Mouse (Mus musculus): ENCODE results near the gene Snapc4. TPM values are rescaled to one million over a fixed set of nuclear protein-coding genes. Genes with fewer than 3 reads are reported as not detected.
A peak's percentile ranks its signal among the peaks of the same experiment; 100 is the strongest.

Snapc4 gene
- polyA plus RNA-seq, 1 experiment from 2014 or later, result 19.4 TPM

DNA sequence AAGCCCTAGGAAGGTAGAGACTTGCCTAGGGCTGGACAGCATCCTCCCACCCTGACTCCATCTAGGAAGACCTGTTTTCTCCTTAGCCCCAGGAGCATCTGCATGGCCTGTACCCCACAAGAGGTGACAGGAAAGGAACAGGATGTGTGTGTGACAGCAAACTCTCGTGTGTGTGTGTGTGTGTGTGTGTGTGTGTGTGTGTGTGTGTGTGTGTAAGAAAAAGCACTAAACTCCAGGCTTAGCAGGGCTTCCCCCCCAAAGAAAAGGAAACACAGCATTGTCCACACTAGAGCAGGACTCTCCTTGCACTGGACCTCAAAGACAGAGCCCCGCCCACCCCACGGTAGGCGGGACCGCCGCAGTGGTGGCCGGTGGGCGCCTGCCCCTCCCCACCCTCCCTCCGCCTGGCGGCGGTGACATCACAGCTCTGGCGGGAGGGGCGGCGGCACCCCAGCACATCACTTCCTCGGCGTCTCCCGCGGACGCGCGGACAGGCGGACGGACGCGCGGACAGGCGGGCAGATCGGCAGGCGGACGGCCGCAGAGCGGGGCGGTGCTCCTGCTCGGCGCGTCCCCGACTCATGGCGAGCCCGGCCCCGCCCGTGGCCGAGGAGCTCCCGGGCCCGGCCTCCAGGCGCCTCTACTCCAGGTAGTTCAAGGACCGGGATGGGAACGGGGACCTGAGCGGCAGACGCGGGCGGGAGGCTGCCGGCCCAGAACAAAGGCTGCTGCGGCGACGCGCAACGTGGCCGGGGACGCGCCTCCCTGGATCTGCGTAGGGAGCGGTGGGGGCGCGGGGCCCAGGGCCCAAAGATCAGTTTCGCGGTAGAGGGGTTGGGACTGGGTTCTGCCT is 65.2 kb downstream of the Snapc4 start, which contains the start of gene Gpsm1:
Gene Gpsm1 (plus strand): TSS at position 444 of the 853 bp plus-strand sequence.
- peak; percentile 67 for DNase-seq (ENCODE audit: low spot score)

DNA sequence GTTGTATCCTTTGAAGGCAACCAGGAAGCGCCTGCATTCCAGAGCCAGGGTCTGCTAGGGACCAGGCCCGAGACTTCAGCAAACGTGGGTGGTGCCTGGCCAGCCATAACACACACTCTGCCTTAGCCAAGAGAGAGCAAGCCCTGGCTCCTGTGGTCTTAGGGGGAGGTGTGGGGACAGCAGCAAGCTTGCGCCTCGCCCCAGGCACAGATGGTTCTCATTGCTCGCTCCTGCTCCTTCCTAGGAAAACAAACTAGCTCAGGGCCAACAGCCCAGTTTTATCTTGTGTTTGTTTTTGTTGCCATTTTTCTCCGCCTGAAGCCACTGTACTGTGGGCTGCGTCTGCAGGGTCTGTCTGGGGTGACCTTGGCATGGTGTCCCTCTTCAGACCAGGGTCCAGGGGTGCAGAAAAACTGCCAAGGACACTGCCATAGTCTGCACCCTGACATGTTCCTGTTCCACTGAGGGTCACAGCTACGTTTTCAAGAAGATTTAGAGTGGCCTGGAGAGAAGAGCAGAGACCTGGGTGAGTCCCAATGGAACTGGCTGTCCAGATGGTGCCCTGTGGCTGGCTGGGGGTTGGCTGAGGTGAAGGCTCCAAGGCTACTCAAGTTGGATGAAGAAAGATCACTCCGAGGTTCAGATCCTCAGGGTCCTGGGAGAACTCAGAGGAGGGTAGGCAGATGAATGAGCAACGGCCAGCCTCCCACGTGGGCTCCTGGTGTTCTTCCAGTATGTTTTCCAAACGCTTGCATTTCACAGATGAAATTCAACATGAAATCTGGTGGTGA is 66.0 kb downstream of the Snapc4 start:
- no peak for DNase-seq (ENCODE audit: low spot score)

DNA sequence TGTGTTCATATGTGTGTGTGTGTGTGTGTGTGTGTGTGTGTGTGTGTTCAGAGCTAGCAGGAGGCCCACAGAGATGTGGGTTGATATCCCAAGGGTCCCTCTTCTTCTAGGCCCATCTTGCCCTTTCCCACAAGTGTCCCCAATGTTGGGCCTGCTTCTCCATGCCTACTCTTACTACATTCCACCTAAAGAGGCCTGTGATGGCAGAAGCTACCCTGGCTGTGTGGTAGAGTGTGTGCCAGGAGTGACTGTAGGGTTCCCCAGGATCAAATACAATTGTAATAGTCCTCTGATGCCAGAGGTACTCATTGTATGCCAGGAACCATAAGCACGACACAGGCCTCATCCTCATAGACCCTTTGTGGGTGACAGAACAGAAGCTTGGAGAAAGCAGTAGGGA is 67.1 kb downstream of the Snapc4 start:
- DNase-seq (ENCODE audit: low spot score), result no peak

DNA sequence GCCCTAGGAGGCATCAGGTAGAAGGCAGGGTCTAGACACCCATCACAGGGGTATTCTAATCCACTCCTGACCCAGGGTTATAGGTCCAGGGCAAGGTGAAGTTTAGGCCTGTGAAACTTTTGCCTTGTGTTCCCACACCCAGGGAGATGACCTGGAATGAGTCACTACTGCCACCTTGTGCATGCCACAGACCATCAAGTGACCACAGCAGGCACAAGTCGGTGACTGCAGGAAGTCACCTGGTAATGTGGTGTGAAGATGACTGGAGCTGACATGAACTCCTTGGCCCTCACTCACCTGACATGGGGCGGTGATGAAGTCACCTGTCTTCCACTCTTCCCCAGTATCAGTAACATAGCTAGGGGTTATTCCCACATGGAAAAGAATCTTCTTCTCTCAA is 67.6 kb downstream of the Snapc4 start:
- no peak for DNase-seq (ENCODE audit: low spot score)

Other genes starting within 250 kb of the Snapc4 start
- gene Lhx3, start 172.4 kb downstream of the Snapc4 start, polyA plus RNA-seq (2015; fragmentation: Nextera tagmentation; extraction: Ambion mirVana), result 0.17 and 0.22 TPM in 2 replicates
- 15.2 and 15.3 TPM in 2 replicates for gene Qsox2, start 143.1 kb downstream of the Snapc4 start, polyA plus RNA-seq (2015; fragmentation: Nextera tagmentation; extraction: Ambion mirVana)
- gene Ccdc187, start 86.1 kb downstream of the Snapc4 start, polyA plus RNA-seq (2015; fragmentation: Nextera tagmentation; extraction: Ambion mirVana), result 0.04 TPM in 2 replicates
- 12.5 and 13.7 TPM in 2 replicates for gene Gpsm1, start 65.1 kb downstream of the Snapc4 start, polyA plus RNA-seq (2015; fragmentation: Nextera tagmentation; extraction: Ambion mirVana)
- gene Dnlz, start 28.5 kb downstream of the Snapc4 start, polyA plus RNA-seq (2015; fragmentation: Nextera tagmentation; extraction: Ambion mirVana), result 22.2 and 24.5 TPM in 2 replicates
- 15.9 and 17.1 TPM in 2 replicates for gene Card9, start 19.7 kb downstream of the Snapc4 start, polyA plus RNA-seq (2015; fragmentation: Nextera tagmentation; extraction: Ambion mirVana)
- 164 and 184 TPM in 2 replicates for gene Entr1, start 8.7 kb upstream of the Snapc4 start, polyA plus RNA-seq (2015; fragmentation: Nextera tagmentation; extraction: Ambion mirVana)
- gene Pmpca, start 8.7 kb upstream of the Snapc4 start, polyA plus RNA-seq (2015; fragmentation: Nextera tagmentation; extraction: Ambion mirVana), result 81.8 and 83.4 TPM in 2 replicates
- 13.9 and 14.1 TPM in 2 replicates for gene Inpp5e, start 28.6 kb upstream of the Snapc4 start, polyA plus RNA-seq (2015; fragmentation: Nextera tagmentation; extraction: Ambion mirVana)
- gene Sec16a, start 64.6 kb upstream of the Snapc4 start, polyA plus RNA-seq (2015; fragmentation: Nextera tagmentation; extraction: Ambion mirVana), result 12.4 and 12.9 TPM in 2 replicates
- 44.3 and 54.9 TPM in 2 replicates for gene Notch1, start 136.0 kb upstream of the Snapc4 start, polyA plus RNA-seq (2015; fragmentation: Nextera tagmentation; extraction: Ambion mirVana)
- 43.6 and 50.0 TPM in 2 replicates for gene Egfl7, start 199.4 kb upstream of the Snapc4 start, polyA plus RNA-seq (2015; fragmentation: Nextera tagmentation; extraction: Ambion mirVana)
- gene Gm20532, start 206.0 kb upstream of the Snapc4 start, polyA plus RNA-seq (2015; fragmentation: Nextera tagmentation; extraction: Ambion mirVana), result not detected in 2 replicates
- gene Agpat2, start 223.8 kb upstream of the Snapc4 start, polyA plus RNA-seq (2015; fragmentation: Nextera tagmentation; extraction: Ambion mirVana), result 14.7 and 14.9 TPM in 2 replicates
- 11.9 and 12.2 TPM in 2 replicates for gene Fam69b, start 247.8 kb upstream of the Snapc4 start, polyA plus RNA-seq (2015; fragmentation: Nextera tagmentation; extraction: Ambion mirVana)